11 mouse cellular contexts compared by ENCODE assay signal in the genomic region with DNA sequence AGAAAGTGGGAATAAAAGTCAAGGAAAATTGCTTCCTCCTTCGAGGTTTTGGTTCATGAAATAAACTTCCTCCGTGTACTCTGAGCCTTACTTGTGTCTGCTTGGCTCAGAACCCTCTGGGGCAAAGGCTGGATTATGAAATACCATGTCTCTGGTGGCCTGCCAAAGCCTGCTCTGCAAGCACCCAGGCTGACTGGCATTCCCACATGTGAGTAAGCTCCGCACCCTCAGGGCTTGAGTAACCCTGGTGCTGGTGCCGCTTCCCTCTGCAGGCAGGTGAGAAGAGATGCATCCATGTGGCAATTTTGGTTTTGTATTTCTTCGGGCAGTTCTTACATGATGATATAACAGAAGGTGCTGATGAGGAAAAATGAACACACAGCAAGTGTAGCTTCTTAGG.
DNase-seq lines count a peak whose midpoint lies in the region; ATAC-seq and TF ChIP-seq lines count a peak whose summit lies in the region.
"Had no signal": no experiment of that assay in that cellular context is flagged by ENCODE, and none has a peak within 500 bp of the region (broad histone marks: within the 10 kb centered on the region; RNA-seq: fewer than 3 reads in every experiment).

No protein-coding gene starts in this region.

- no peaks in the 10 kb centered on the region for H3K4me1 ChIP-seq in hindbrain, postnatal 0 days (ENCODE audit: insufficient read depth, low read length)
- H3K4me1 ChIP-seq: limb, embryonic 15.5 days; neural tube, embryonic 12.5 days had no signal

- DNase-seq in 3T3-L1 (ENCODE audit: low read depth, low spot score), result peak; percentile 96
- peak; percentile 78 to 92 for DNase-seq in adrenal gland, adult (ENCODE audit: inconsistent age in 2 of 2, low spot score in 1 of 2)
- peak; percentile 42 to 58 for DNase-seq in heart, postnatal 14 days
- peak; percentile 82 for DNase-seq in lung, postnatal 25 days (ENCODE audit: low spot score)
- no peak for DNase-seq in right cerebral cortex, postnatal 4 days
- no peak for DNase-seq in hindbrain, postnatal 0 days (ENCODE audit: low spot score)
- no peak for DNase-seq in thymus, postnatal 0 days (ENCODE audit: low spot score)
- DNase-seq in embryo, embryonic 10 days (ENCODE audit: low spot score), result no peak
- DNase-seq: thymus, postnatal 14 days had no signal

- intact Hi-C loops in heart, postnatal 14 days (cut with DNase I), result no loop called here

- no peak for ATAC-seq in hindbrain, postnatal 0 days

- no peaks in the 10 kb centered on the region for H3K9me3 ChIP-seq in hindbrain, postnatal 0 days (ENCODE audit: low read length)
- H3K9me3 ChIP-seq: limb, embryonic 15.5 days; neural tube, embryonic 12.5 days had no signal

- 56% methylated on average over 5 of the region's 5 CpGs for WGBS in hindbrain, postnatal 0 days

- no peaks in the 10 kb centered on the region for H3K27me3 ChIP-seq in hindbrain, postnatal 0 days (ENCODE audit: insufficient read depth, low read length)
- H3K27me3 ChIP-seq: limb, embryonic 15.5 days had no signal

- no peak; the same call in 1 of the 2 replicates for TF ChIP-seq CTCF in hindbrain, postnatal 0 days (IDR thresholded peaks at IDR 0.05; ENCODE audit: low read depth)

- no peaks in the 10 kb centered on the region for H3K36me3 ChIP-seq in hindbrain, postnatal 0 days (ENCODE audit: insufficient read depth, low read length)
- H3K36me3 ChIP-seq: limb, embryonic 15.5 days; neural tube, embryonic 12.5 days had no signal

- no peak overlapping the region for H3K4me3 ChIP-seq in hindbrain, postnatal 0 days (ENCODE audit: low read length)
- H3K4me3 ChIP-seq: limb, embryonic 15.5 days; neural tube, embryonic 12.5 days had no signal

- H3K4me2 ChIP-seq in hindbrain, postnatal 0 days (ENCODE audit: low read depth, low read length), result no peak overlapping the region
- H3K4me2 ChIP-seq: limb, embryonic 15.5 days; neural tube, embryonic 12.5 days had no signal

- no peak overlapping the region for H3K9ac ChIP-seq in hindbrain, postnatal 0 days (replicated peaks; ENCODE audit: low read length)
- H3K9ac ChIP-seq: limb, embryonic 15.5 days; neural tube, embryonic 12.5 days had no signal

- H3K27ac ChIP-seq in hindbrain, postnatal 0 days, result no peak overlapping the region
- H3K27ac ChIP-seq: limb, embryonic 15.5 days; neural tube, embryonic 12.5 days had no signal

Comparison
In these comparisons a context has a peak if more than half of its experiments do, and no peak if none do; other contexts are left out.
1. DNase-seq: peak in 3T3-L1 (single experiment), adrenal gland, adult (2 of 2), heart, postnatal 14 days (2 of 2) and lung, postnatal 25 days (single experiment); none in right cerebral cortex, postnatal 4 days (single experiment), hindbrain, postnatal 0 days (single experiment), thymus, postnatal 0 days (single experiment) and embryo, embryonic 10 days (single experiment).